Mouse (Mus musculus) spleen, postnatal 36 days (tissue): ENCODE data around the gene Ddost.
"Not testable (repeated sequence)": the region's sequence is repeated elsewhere in the genome, so short reads cannot be mapped to it uniquely, and the experiment has no call there.

Experiments
- DNase-seq, 2 experiments: peaks; one replicate each; pipeline ENCODE4 v3.0.0; 2022; ENCODE audit warnings: low spot score in 2 of 2, mixed read lengths in 1 of 2

Gene Ddost

DNA sequence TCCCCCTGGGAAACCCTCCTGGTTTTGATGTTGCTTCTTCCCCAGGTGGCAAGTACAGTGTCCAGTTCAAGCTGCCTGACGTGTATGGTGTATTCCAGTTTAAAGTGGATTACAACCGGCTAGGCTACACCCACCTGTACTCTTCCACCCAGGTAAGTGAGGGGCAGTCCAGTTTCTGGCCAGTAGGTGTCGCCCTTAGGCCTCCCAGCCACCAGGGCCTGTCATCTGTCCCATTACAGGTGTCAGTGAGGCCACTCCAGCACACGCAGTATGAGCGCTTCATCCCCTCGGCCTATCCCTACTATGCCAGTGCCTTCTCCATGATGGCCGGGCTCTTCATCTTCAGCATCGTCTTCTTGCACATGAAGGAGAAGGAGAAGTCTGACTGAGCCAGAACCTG is 7.1 kb downstream of the Ddost start:
- peak in 1 of 2 experiments; percentile 30 for DNase-seq

DNA sequence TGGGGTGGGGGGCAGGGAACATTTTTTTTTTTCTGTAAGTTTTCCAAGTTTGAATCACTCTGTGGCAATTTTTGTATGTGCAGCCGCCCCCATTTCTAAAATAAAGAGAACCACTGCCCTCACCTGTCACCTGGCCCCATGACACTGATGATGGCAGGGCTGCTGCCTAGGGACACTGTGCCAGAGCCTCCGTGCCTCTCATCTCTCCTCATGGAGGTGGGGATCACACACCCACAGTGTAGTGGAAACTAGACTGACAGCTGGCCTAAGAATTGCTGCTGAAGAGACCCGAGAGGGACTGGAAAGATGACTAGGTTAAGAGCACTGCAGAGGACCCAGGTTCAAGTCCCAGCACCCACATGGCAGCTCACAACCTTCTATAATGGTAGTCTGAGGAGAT is 7.6 kb downstream of the Ddost start:
- DNase-seq = no peak

DNA sequence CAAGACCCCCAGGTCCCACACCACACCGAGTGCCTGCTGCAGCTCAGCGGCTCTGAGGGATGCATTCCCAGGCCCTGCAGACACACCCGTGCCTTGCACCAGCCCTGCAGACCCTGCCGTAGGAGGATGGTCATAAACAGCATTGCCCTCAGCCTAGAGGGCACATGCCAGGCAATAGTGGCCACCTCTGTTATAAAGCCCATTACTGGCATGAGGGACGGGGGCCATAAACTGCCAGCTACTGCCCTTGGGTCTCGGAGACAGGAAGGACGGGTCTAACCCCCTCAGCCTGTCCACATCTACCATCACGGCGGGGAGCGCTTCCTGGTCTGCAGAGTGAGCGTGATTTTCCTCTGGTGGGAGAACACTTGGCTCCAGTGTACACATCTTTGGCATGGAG is 8.5 kb downstream of the Ddost start:
- DNase-seq = no peak

DNA sequence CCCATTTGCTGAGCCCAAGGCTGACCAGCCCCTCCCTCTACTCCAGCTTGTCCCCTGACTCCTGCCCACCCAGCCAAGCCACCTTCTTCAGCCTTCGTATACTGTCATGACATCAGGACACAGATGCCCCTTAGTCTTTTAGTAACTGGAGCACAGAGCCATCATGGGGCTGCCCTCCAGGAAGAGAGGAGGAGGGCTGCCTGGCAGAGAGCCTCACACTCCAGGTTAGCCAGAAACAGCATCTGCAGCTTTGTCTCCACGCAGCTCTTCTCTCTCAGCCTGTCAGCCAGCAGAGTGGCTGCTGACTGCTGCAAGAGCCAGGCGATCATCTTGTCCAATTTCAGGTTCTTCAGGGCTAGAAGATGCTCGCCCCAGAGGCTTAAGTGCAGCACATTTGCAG is 9.3 kb downstream of the Ddost start:
- DNase-seq = no peak

DNA sequence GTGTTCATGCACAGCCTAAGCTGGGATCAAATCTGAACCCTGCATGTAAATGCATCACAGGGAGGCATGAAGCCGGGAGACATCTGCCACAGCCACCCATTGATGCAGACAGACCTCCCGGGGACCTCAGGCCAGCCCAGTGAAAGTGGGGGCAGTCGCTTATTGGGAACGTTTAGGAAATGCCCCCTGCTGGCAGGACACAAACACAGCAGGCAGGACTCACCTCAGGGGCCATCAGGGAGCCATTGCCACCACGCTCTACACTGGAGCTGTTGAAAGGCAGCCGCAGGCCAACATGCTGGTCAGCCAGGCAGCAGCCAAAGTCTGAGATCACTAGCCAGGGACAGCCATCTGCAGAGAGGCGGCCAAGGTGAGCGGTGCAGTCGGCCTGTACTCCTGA is 11.3 kb downstream of the Ddost start:
- no peak for DNase-seq

DNA sequence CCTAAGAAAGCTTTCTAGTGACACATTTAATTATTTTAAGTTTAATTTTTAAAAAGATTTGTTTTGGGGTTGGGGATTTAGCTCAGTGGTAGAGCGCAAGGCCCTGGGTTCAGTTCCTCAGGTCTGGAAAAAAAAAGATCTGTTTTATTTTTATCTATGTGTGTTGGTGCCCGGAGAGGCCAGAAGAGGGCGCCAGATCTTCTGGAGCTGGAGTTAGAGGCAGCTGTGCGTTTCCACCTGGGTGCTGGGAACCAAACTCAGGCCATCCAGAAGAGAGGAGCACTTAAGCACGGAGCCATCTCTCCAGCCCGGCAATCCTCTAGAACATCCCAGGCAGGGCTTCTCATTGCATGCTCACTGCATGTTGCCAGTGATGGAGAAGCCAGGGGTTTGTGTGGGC is 11.8 kb downstream of the Ddost start:
- DNase-seq = no peak

DNA sequence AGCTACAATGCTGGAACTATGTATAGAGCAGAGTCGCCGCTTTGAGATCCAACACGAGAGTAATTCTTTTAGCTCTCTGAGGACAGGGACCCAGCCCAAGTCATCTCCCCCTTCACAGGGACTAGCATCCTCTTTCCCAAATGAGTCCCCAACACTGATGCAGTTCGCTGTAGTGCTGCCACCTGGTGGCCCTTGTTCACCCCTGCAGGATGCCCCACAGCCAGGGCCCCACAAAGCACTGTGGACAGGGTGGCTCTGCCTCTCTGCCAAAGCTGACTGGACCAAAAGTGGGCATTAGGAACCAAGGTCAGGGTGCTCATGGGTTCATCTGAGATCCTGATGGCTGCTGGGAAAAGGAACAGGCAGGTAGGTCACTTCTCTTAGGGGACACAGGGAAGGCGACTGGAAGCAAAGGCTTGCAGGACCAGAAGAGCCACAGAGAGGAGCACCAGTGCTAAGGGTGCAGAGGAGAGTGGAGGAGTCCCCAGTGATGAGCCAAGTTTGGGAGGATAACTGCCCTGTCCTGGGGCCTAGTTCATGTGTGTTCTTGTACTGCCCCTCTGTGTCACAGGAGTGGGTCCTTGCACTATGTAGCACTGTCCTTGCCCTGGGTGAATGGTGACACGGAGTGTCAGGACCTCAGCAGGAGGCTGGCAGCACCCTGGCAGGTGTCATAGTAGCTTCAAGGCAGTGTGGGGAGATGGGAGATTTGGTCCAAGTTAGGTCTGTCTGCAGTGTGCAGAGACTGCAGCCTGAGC is 14.2 kb downstream of the Ddost start:
- DNase-seq = peak; percentile 30 to 46

DNA sequence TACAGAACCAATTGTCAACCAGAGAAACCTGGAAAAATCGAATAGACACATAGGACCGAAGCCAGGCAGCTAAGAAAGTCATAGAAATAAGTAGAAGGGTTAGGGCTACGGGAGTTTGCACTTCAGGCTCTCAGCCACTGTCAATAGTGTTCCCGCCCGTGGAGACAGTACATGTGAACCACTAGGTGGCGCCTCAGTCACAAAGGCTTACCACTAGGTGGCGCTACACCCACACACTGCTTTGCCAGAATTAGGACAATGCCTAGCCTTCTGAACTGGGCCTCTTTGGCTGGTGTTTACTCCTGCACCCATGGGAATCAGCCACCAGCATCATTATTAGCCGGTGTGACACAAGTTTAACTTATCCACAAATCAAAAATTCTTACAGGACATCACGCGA is 15.0 kb downstream of the Ddost start:
- peak; percentile 60 for DNase-seq

DNA sequence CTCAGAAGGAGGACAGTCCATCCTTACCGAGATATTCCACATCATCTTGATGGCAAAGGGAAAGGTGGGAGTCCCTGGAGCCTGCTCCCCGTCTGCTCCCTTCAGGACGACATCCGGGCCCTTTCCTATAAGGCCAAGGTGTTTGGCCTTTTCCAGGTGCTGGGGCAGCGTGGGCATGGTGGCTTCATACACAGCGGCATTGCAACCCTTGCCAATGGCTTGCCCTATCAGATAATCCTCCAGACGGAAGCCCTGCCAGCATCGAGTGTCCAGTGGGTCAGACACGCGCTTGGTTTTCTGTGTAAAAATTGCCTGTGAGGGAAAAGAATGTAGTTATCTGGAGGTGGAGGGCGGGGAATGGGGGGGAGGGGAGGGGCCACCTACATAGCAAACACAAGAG is 16.2 kb downstream of the Ddost start:
- no peak for DNase-seq

DNA sequence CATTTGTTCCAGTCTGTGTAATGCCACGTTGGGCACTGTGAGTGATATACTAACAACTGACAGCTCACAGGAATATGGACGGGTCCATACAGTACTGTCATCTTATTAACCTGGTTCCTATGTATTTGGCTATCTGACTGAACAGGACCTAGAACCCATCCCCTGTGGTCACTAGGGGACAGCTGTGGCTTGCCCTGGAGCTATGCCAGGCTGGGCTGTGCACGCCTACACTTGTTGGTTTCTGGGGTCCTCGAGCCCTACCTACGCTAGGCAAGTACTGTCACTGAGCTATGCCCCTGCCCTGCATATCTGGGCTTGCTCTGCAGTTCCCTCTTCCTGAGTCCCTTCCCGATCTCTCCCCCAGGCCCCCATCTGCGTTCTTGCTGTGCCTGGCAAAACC is 17.0 kb downstream of the Ddost start:
- no peak for DNase-seq

DNA sequence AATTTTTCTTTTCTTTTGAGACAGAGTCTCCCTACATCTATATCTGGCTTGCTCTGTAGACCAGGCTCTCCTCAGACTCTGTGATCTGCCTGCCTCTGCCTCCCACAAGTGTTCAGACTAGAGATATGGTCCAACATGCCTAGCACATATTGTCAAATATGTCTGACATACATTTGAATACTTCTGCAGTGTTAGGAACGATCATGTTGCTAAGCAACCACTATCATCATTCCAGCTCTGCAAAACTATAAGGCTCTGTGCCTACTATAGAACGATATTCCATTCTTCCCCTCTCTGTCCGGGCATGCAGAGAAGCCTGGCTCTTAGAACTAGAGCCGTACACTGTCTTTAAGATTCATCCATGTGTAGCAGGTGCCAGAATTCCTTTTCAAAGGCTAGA is 18.2 kb downstream of the Ddost start:
- DNase-seq = no peak

DNA sequence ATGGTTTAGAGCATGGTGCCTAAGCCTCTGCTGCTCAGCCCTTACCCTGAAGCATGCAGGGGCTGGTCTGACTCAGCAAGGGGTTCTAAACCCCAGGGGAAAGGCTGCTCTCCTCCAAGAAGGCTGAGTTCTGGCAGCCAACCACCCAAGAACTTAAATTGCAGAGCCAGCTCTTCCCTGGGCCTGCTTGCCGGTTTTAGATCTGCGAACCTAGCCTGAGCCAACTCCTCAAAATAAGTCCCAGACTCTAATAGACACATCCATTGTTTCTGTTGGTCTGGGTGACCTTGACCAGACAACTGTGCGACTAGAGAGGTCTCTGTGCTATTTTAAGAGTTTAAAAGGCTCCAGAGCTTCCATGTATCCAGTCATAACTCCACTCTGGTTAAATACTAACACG is 19.2 kb downstream of the Ddost start:
- DNase-seq = no peak

DNA sequence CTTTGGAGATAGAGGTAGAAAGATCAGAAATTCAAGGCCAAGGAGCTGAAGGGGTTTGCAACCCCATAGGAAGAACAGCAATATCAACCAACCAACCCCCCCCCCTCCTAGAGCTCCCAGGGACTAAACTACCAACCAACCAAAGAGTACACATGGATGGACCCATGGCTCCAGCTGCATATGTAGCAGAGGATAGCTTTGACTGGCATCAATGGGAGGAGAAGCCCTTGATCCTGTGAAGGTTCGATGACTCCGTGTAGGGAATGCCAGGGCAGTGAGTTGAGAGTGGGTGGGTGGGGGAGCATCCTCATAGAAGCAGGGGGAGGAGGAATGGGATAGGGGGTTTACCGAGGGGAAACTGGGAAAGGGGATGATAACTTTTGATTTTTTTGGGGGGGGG is 19.9 kb downstream of the Ddost start:
- no peak for DNase-seq

DNA sequence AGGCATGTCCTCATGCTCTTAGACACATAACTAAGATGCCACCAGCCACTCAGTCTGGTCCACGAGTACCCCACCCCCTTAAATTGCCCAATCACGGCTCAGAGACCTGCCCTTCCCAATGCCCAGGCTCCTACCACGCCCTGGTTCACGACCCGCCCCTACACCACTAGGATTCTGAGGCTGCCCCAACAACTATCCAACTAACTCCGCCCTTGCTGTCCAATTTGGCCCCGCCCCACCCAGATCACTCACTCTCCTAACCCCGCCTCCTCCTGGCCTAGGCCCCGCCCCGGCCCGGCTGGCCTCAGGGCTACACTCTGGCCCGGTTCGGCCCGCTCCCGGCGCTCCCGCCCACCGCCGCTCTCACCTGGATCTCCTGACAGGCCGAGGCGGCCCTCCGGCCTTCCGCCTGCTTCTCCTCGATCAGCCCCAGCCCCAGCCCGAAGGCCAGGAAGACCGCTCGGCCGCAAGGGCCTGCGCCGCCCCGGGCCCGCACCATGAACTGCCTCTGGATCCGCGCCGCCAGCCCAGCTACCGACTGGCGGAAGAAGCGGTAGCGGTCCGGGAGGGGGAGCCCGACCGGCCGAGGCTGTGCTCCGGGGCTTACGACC is 21.0 kb downstream of the Ddost start:
- peak; percentile 92 to 95 for DNase-seq

DNA sequence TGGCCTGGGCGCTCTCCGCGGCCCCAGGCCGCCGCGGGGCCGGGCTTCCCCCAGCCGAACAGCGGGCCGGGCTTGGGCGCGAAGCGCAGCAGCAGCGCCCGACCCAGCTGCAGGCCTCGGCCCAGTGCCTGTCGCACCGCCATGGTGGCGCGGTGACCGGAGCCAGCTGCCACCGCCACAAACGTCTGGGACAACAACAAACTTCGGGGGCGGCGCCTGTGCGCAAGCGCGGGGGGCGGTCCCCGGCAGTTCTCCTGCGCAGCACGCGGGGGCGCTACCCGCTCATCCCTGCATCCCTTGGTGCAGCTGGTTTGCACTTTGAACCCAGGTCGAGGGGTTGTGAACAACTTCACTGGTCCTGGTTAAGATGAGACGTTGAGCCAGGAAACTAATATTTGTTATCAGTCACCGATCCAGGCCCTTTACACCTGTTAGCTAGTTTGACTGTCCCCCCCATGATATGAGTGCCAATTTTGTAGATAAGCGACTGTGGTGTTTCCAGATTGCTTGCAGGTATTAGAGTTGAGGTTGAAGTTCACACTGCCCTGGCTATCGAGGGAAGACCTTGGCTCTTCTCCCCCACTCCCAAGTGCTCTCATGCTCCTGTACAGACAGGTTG is 21.7 kb downstream of the Ddost start, which contains the start of gene Pink1:
TSS of gene Pink1 (minus strand) at position 231 of the 619 bp plus-strand sequence.
- DNase-seq = peak; percentile 84 to 85

DNA sequence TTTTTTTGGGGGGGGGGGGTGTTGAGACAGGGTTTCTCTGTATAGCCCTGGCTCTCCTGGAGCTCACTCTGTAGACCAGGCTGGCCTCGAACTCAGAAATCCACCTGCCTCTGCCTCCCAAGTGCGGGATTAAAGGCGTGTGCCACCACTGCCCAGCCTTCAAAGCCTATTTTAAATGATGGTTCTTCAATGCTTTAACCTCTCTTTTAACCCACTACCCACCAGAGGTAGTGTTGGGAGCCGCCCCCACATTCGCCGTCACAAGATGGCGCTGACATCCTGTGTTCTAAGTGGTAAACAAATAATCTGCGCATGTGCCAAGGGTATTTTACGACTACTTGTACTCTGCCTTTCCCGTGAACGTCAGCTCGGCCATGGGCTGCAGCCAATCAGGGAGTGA is 22.6 kb downstream of the Ddost start:
- DNase-seq = not testable (repeated sequence)

DNA sequence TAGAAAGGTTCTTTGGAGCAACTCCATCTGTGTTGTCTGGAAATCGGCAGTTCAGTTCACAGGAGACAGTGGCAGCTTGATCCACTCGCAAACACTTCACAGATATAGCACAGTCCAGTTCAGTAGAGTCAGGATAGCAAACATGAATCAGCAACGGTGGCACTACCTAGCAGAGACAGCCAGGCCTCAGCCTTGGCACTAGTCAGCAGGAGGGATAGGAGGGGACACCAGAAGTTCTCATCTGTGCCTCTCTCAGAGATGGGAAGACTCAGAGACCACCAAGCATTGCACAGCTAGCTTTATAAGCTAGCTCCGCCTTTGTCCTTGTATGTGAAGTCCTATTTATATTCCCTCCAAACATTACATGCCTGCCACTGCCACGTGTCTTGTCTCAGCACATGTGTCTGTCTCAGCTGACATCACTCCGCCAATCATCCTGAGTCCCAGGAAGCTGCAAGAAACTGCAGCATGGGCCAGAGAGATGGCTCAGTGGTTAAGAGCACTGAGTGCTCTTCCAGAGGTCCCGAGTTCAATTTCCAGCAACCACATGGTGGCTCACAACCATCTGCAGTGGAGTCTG is 23.5 kb downstream of the Ddost start:
- no peak for DNase-seq

DNA sequence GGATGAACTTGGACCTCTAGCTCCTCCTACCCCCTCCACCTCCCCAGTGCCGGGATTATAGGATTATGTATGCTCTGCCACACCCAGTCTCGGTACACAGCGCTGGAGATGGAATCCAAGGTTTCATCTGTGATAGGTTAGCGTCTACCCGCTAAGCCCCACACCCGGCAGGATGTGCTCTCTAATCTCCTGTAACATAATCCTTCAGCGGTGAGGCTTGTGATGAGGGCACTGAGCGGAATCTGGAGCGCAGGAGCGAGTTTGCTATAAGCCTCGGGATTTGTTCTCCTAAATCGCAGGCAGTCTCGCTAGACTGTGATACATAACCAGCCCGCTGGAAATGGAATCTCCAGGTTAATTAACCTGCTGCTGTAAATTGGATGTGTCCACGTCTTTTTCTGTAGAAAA is 25.7 kb downstream of the Ddost start:
- no peak for DNase-seq

DNA sequence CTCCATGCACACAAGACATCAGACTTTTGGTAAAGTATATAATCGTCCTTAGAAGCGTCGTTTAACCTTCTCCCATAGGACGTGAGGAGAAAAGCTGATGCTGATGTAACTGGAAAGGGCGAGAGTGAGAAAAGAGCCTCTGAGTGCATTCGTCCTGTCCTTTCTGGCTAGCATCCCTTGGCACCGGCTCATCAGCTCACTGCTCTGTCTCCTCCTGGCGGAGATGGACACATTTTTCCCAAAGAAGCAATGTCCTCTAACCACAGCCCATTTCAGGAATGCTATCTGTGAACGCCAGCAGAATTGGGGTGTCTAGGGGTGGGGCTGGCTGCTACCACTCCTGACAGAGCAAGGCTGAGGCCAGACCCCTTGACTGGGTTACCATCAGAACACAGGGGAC is 27.1 kb downstream of the Ddost start:
- DNase-seq = no peak

DNA sequence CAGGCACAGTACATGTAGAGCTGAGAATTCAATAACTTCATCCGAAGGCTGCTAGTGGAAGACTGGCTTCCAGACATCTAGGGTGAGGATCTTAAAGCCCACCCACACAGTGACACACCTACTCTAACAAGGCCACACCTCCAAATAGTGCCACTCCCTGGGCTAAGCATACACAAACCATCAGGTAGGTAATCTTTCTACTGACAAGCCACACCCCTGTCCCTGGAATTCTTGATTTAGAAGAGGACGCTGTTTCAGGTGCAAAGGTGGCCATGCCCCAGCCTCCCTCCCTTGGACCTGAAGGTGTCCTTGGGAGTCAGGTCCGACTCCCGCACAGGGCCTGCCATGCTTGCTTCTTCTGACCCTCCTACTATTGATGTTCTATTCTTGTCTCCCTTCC is 28.6 kb downstream of the Ddost start:
- DNase-seq = no peak

DNA sequence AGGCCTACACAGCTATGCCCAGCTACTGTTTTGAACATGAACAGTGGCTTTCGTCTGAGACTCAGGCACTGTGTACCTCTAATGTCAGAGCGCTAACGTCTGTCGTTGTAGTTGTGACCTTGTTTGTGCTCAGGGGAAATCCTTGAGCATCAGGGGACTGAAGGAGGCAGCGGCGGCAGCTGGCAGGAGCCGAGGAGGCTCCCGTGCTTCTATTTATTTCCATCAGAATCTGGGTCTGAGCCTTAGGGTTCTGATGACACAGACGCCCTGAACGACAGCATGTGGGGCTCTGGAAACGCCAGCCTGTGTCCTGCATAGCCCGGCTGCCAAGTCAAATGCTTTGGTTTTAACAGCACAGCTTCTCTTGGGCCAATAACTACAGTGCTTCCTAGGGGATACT is 30.5 kb downstream of the Ddost start:
- DNase-seq = no peak

DNA sequence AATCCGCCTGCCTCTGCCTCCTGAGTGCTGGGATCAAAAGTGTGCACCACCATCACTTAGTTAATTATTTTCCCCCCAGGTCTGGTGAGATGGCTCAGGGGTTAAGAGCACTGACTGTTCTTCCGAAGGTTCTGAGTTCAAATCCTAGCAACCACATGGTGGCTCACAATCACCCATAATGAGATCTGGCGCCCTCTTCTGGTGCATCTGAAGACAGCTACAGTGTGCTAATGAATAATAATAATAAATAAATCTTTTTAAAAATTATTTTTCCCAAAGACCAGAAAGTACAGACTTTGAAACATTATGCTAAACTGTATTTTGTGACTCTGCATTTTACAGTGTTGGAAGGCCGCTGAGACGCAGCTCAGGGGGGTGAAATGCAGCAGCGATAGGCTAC is 31.1 kb downstream of the Ddost start:
- no peak for DNase-seq

DNA sequence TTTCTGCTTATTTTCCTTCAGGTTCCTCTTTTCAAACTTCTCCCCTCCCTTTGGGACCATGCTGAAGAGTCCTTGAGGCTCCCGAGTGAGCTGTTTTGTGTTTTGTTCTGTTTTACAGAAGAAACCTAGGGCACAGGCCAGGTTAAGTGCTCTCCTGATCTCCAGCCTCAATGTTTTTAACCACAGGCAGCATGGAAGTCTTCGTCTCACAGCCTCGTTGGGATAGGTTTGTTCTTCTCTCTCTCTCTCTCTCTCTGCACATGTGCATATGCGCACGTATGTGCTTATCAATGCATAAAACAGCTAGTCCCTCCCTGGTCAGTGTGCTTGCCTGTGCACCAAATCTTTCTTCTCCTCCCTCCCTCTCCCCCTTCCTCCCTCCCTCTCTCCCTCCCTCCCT is 32.3 kb downstream of the Ddost start:
- no peak for DNase-seq
